Mouse (Mus musculus) lung, postnatal 36 days (tissue): ENCODE results near the gene Tsga10.
"Not testable (repeated sequence)": the region's sequence is repeated elsewhere in the genome, so short reads cannot be mapped to it uniquely, and the experiment has no call there.

Source experiments
- DNase-seq: peaks from one replicate; pipeline ENCODE4 v3.0.0; 2022; ENCODE audit warnings: mixed read lengths

Tsga10 gene

GRCm38 (mm10) chr1:37719030-37719723, 147.1 kb downstream of the Tsga10 start:
- peak; percentile 10 for DNase-seq

DNA sequence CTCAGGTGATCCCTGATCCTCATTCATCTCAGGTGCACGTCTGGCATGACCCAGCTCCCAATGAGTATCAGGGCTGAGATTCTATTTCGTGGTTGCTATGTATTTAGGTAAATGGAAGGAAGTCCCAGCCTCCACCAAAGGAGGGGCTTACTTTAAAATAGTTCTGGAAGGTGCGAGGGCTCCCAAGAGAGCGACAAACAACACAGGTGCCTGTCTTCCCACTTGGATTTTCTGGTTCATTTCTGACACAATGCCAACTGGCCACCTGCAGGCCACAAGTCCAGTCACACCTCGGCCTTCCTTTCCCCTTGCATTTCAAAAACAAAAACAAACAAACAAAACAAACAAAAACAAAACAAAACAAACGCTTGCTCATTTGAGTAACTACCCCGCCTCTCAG, 147.7 kb downstream of the Tsga10 start:
- peak; percentile 43 for DNase-seq

DNA sequence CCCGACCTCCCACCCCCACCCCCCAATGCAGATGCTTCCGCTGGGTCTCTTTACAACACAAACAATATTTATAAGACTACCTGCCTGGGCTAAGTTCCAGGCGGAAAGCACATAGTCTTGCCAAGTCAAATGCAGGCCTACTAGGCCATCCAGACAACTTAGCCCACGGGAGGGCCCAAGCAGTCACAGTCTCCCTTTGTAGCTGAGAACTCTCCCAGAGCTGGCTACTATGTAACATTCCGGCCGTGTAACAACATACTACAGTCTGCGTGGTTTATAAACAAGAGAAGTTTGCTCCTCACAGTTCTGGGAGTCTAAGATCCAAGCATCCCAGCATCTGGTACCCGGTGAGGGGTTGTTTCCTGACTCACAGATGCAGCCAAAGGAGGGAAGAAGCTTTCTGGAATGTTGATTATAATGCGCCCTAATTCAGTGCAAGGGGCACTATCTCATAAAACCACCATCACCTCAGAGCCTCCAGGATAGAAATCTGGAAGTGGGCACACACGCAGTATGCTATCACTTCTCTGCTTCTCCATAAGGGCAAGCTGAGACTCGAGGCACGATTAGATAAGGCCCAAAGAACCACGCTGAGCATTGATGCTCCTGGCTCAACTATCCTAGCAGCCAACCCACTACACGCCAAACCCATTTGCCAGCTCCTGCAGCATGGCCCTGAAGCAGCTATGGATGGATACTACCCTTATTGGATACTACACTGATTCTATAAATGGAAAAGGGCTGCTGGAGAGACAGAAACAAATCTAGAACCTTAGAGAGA, 148.6 kb downstream of the Tsga10 start:
- DNase-seq, result no peak

GRCm38 (mm10) chr1:37712357-37712737, 153.9 kb downstream of the Tsga10 start:
- not testable (repeated sequence) for DNase-seq

- no peak for DNase-seq
Measured at GRCm38 (mm10) chr1:37711596-37712356, 154.5 kb downstream of the Tsga10 start.

GRCm38 (mm10) chr1:37711082-37711481, 155.1 kb downstream of the Tsga10 start:
- no peak for DNase-seq

DNA sequence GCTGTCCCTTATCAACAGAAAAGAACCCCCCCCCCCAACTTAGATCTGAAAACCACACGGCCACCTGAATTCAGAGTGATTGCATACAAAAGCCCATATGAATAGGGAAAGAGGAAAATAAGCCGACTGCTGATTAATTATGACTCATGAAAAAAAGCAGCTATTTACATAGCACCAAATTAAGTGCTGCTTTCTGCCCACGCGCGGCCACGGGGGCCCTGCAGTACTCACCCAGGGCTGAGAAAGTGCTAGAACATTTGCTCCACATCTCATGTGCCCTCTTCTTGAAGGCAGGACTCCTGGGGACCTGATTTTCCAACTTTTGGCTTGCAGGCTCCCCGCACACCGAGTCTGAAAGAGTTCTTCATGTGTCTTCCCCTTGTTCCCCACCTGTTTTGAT, 156.5 kb downstream of the Tsga10 start:
- no peak for DNase-seq

DNA sequence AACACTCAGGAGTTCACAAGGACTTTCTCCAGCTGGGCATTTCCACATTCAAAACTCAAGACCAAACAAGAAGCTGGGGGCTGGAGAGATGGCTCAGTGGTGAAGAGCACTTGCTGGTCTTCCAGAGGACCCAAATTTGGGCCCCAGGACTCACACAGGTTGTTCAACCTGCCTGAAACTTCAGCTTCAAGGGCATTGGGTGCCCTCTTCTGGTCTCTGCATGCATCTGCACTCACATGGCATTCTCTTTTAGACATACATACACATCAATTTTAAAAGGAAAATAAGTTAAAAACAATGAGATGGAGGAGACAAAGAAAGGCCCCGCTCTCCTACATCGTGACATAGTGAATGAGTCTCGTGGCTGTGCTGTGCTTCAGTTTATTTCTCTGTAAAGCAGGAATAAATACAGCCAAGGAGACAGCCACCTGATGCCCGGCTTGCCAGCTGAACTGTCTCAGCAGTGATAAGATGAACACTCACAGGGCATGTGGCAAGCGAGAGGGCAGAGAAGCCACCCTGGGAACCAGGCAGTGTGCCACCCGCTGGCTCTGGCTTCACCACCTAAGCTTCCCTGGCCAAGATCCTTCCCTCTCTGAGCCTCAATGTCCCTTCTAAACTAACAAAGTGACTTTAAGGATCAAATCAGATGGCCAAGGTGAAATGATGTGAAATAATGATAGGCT, 157.8 kb downstream of the Tsga10 start:
- no peak for DNase-seq
